Mouse (Mus musculus) liver, embryonic 11.5 days (tissue): Measurements from ENCODE around the gene Mta2. TPM values are rescaled to one million over a fixed set of nuclear protein-coding genes. Genes with fewer than 3 reads are reported as not detected.

Experiments
- ATAC-seq: fragments of 200-750 bp; cut with Nextera tagmentation; replicated peaks from 2 replicates; pipeline ENCODE4 v1.8.0; 2017; ENCODE audit warnings: moderate number of reproducible peaks, mild to moderate bottlenecking, moderate TSS enrichment, moderate library complexity; ENCODE audit not compliant: low FRiP score
- DNase-seq: peaks from one replicate; pipeline ENCODE4 v3.0.0-alpha.2; 2017; ENCODE audit warnings: low spot score
- H3K27ac ChIP-seq: fragments of 300-500 bp; sonication (generic); 2 replicates; pipeline ENCODE4 v1.5.1; 2014; ENCODE audit warnings: mild to moderate bottlenecking, low read depth, low read length, control low read depth
- H3K27me3 ChIP-seq: fragments of 300-500 bp; sonication (generic); replicated peaks from 2 replicates; pipeline ENCODE4 v1.6.1; 2014; ENCODE audit warnings: low read length, mixed read lengths; ENCODE audit not compliant: control insufficient read depth, insufficient read depth
- H3K36me3 ChIP-seq: fragments of 300-500 bp; sonication (generic); 2 replicates; pipeline ENCODE4 v1.6.1; 2014; ENCODE audit warnings: mild to moderate bottlenecking, low read length, moderate library complexity, mixed read lengths; ENCODE audit not compliant: control insufficient read depth, insufficient read depth
- H3K4me1 ChIP-seq: fragments of 300-500 bp; sonication (generic); replicated peaks from 2 replicates; pipeline ENCODE4 v1.6.1; 2014; ENCODE audit warnings: low read length, mixed read lengths; ENCODE audit not compliant: control insufficient read depth, insufficient read depth
- H3K4me2 ChIP-seq: fragments of 300-500 bp; sonication (generic); 2 replicates; pipeline ENCODE4 v1.6.1; 2014; ENCODE audit warnings: mild to moderate bottlenecking, control low read depth, moderate library complexity
- H3K4me3 ChIP-seq: fragments of 300-500 bp; sonication (generic); 2 replicates; pipeline ENCODE4 v1.5.1; 2014; ENCODE audit warnings: low read depth, low read length, control low read depth
- H3K9ac ChIP-seq: fragments of 300-500 bp; sonication (generic); 2 replicates; pipeline ENCODE4 v1.6.1; 2014; ENCODE audit warnings: low read depth, low read length, control low read depth
- H3K9me3 ChIP-seq: fragments of 300-500 bp; sonication (generic); 2 replicates; pipeline ENCODE4 v1.6.1; 2016; ENCODE audit warnings: low read length, inconsistent platforms, mixed read lengths; ENCODE audit not compliant: control insufficient read depth
- WGBS: fragments of 180-500 bp; shearing (Covaris S2); extraction: QIAGEN DNeasy Blood & Tissue Kit; methylation state at CpG from one replicate; pipeline ENCODE4 v1.1.7; 2014; 5-methylcytosine and 5-hydroxymethylcytosine counted together
- polyA plus RNA-seq: library from polyadenylated mRNA; unstranded; fragments of >200 nt; fragmentation: Nextera tagmentation; extraction: Ambion mirVana; gene quantifications from 2 replicates; pipeline ENCODE4 v1.2.1, GENCODE M21; 2014

The Mta2 gene
- polyA plus RNA-seq, 1 experiment from 2014 or later: 75.6 TPM

- ATAC-seq (no peak), DNase-seq (no peak)
- Histone ChIP-seq H3K4me2 (peak overlapping the region; percentile 87), H3K4me1 (peaks cover 25% of the 10 kb centered on the region), H3K4me3 (peak overlapping the region; percentile 98), H3K36me3 (peaks cover 20% of the 10 kb centered on the region; the same call in 1 of the 2 replicates), H3K27me3 (no peaks in the 10 kb centered on the region), H3K9me3 (no peaks in the 10 kb centered on the region), H3K9ac (peak overlapping the region; percentile 97), H3K27ac (no peak overlapping the region)
- WGBS: 41% methylated on average over 3 of the region's 3 CpGs
These were observed 42.6 kb upstream of the Mta2 start for GRCm38 (mm10) chr19:8899079-8899478.

GRCm38 (mm10) chr19:8903412-8903811 lies 38.3 kb upstream of the Mta2 start:
- H3K4me3 ChIP-seq: no peak overlapping the region
- no peak overlapping the region for H3K27ac ChIP-seq
- WGBS: 96% methylated on average over 5 of the region's 5 CpGs
- peaks cover 45% of the 10 kb centered on the region for H3K36me3 ChIP-seq
- ATAC-seq (no peak), DNase-seq (no peak)
- peaks cover 8% of the 10 kb centered on the region for H3K4me1 ChIP-seq
- H3K4me2 ChIP-seq: no peak overlapping the region
- H3K27me3 ChIP-seq: no peaks in the 10 kb centered on the region
- H3K9ac ChIP-seq: no peak overlapping the region
- H3K9me3 ChIP-seq: no peaks in the 10 kb centered on the region

GRCm38 (mm10) chr19:8908531-8908930 lies 33.1 kb upstream of the Mta2 start:
- Histone ChIP-seq H3K9ac (no peak overlapping the region), H3K36me3 (peaks cover 81% of the 10 kb centered on the region), H3K27me3 (no peaks in the 10 kb centered on the region), H3K4me3 (0 out of 2 replicates have a peak overlapping the region, but pooled peaks have one; percentile 5), H3K4me2 (no peak overlapping the region), H3K9me3 (no peaks in the 10 kb centered on the region), H3K4me1 (no peaks in the 10 kb centered on the region), H3K27ac (no peak overlapping the region)
- DNase-seq (no peak), ATAC-seq (no peak)
- 86% methylated on average over 6 of the region's 6 CpGs for WGBS

- Histone ChIP-seq H3K9ac (no peak overlapping the region), H3K27ac (no peak overlapping the region), H3K4me3 (no peak overlapping the region), H3K4me1 (no peaks in the 10 kb centered on the region), H3K27me3 (no peaks in the 10 kb centered on the region), H3K4me2 (no peak overlapping the region), H3K9me3 (no peaks in the 10 kb centered on the region), H3K36me3 (peaks cover 92% of the 10 kb centered on the region)
- ATAC-seq (no peak), DNase-seq (no peak)
- 94% methylated on average over 5 of the region's 5 CpGs for WGBS
These were observed 29.9 kb upstream of the Mta2 start for GRCm38 (mm10) chr19:8911810-8912209.

GRCm38 (mm10) chr19:8914212-8914611 lies 27.5 kb upstream of the Mta2 start:
- 91% methylated on average over 3 of the region's 3 CpGs for WGBS

GRCm38 (mm10) chr19:8919000-8919399 lies 22.7 kb upstream of the Mta2 start:
- no peak for DNase-seq
- Histone ChIP-seq H3K36me3 (peaks cover 29% of the 10 kb centered on the region), H3K4me3 (no peak overlapping the region), H3K9me3 (no peaks in the 10 kb centered on the region), H3K4me1 (peaks cover 15% of the 10 kb centered on the region), H3K27me3 (no peaks in the 10 kb centered on the region), H3K4me2 (no peak overlapping the region), H3K27ac (no peak overlapping the region), H3K9ac (no peak overlapping the region)
- WGBS: 77% methylated on average over 3 of the region's 3 CpGs
- ATAC-seq: no peak

More at GRCm38 (mm10) chr19:8914212-8914611, 27.5 kb upstream of the Mta2 start:
- no peaks in the 10 kb centered on the region for H3K27me3 ChIP-seq
- H3K4me2 ChIP-seq: no peak overlapping the region
- H3K27ac ChIP-seq: no peak overlapping the region
- ATAC-seq (no peak), DNase-seq (no peak)
- no peaks in the 10 kb centered on the region for H3K4me1 ChIP-seq
- H3K9me3 ChIP-seq: no peaks in the 10 kb centered on the region
- H3K36me3 ChIP-seq: peaks cover 70% of the 10 kb centered on the region
- H3K9ac ChIP-seq: no peak overlapping the region
- H3K4me3 ChIP-seq: no peak overlapping the region

GRCm38 (mm10) chr19:8919684-8920072 lies 22.0 kb upstream of the Mta2 start:
- H3K9me3 ChIP-seq: no peaks in the 10 kb centered on the region
- H3K9ac ChIP-seq: peak overlapping the region; percentile 86
- H3K27me3 ChIP-seq: no peaks in the 10 kb centered on the region
- H3K4me1 ChIP-seq: peaks cover 15% of the 10 kb centered on the region
- peak overlapping the region; percentile 81 for H3K4me2 ChIP-seq
- 57% methylated on average over 6 of the region's 6 CpGs for WGBS
- ATAC-seq (no peak), DNase-seq (no peak)
- H3K27ac ChIP-seq: peak overlapping the region; percentile 90
- H3K4me3 ChIP-seq: peak overlapping the region; percentile 84
- peaks cover 23% of the 10 kb centered on the region for H3K36me3 ChIP-seq

GRCm38 (mm10) chr19:8920073-8920736 lies 21.5 kb upstream of the Mta2 start, which contains the start of gene B3gat3:
TSS of gene B3gat3 (plus strand) at chr19:8920374.
- H3K9me3 ChIP-seq: no peaks in the 10 kb centered on the region

GRCm38 (mm10) chr19:8920836-8921291 lies 20.8 kb upstream of the Mta2 start:
- H3K4me1 ChIP-seq: peaks cover 15% of the 10 kb centered on the region
- peak overlapping the region; percentile 84 for H3K4me3 ChIP-seq
- WGBS: 1% methylated on average over 6 of the region's 6 CpGs
- peak overlapping the region; percentile 86 for H3K9ac ChIP-seq
- DNase-seq (no peak), ATAC-seq (no peak)
- peak overlapping the region; percentile 81 for H3K4me2 ChIP-seq
- H3K27me3 ChIP-seq: no peaks in the 10 kb centered on the region
- H3K9me3 ChIP-seq: no peaks in the 10 kb centered on the region
- H3K36me3 ChIP-seq: peaks cover 18% of the 10 kb centered on the region
- peak overlapping the region; percentile 90 for H3K27ac ChIP-seq

More at GRCm38 (mm10) chr19:8920073-8920736, 21.5 kb upstream of the Mta2 start, which contains the start of gene B3gat3:
- Histone ChIP-seq H3K4me3 (peak within 1 kb of the TSS; percentile 84), H3K4me1 (peaks cover 15% of the 10 kb centered on the region), H3K27me3 (no peaks in the 10 kb centered on the region), H3K4me2 (peak within 1 kb of the TSS; percentile 81), H3K27ac (peak within 1 kb of the TSS; percentile 90), H3K36me3 (peaks cover 18% of the 10 kb centered on the region), H3K9ac (peak within 1 kb of the TSS; percentile 86)
- DNase-seq (peak; percentile 95), ATAC-seq (peak; percentile 95)
- 2% methylated on average over 49 of the region's 50 CpGs for WGBS
